ENCODE assay signal across 1 mouse cellular context in genomic region chr19:6047154-6047898, GRCm38 (mm10).
TF ChIP-seq lines count a peak whose summit lies in the region.

No protein-coding gene starts in this region.

TF ChIP-seq in MEL, 35 proteins besides CTCF, POLR2A, EP300 and RAD21:
- TF ChIP-seq ELF1 (IDR thresholded peaks at IDR 0.05; ENCODE audit: low read depth, low read length): no peak
- no peak for TF ChIP-seq SIN3A (IDR thresholded peaks at IDR 0.05; ENCODE audit: low read length)
- TF ChIP-seq TAL1 (IDR thresholded peaks at IDR 0.05; ENCODE audit: low read length): no peak
- no peak for TF ChIP-seq BHLHE40 (IDR thresholded peaks at IDR 0.05; ENCODE audit: borderline replicate concordance, low read depth, low read length)
- TF ChIP-seq KAT2A (conservative IDR thresholded peaks at IDR 0.05; ENCODE audit: low read depth, low read length): no peak
- no peak for TF ChIP-seq MYB (IDR thresholded peaks at IDR 0.05; ENCODE audit: low read depth, low read length)
- 0 out of 2 replicates have a peak, but pooled peaks have one; percentile 14 for TF ChIP-seq MAX (IDR thresholded peaks at IDR 0.05; ENCODE audit: low read length)
- no peak for TF ChIP-seq MYC (IDR thresholded peaks at IDR 0.05; ENCODE audit: low read depth, low read length)
- no peak for TF ChIP-seq SMC3 (IDR thresholded peaks at IDR 0.05; ENCODE audit: low read depth, low read length)
- no peak for TF ChIP-seq MAZ (IDR thresholded peaks at IDR 0.05; ENCODE audit: low read depth, low read length)
- TF ChIP-seq NELFE (IDR thresholded peaks at IDR 0.05; ENCODE audit: low read depth, low read length): no peak
- TF ChIP-seq ETS1 (IDR thresholded peaks at IDR 0.05; ENCODE audit: low read depth, low read length): no peak
- TF ChIP-seq JUND (IDR thresholded peaks at IDR 0.05; ENCODE audit: low read depth, low read length): no peak
- no peak for TF ChIP-seq MAFK (IDR thresholded peaks at IDR 0.05; ENCODE audit: borderline replicate concordance, low read depth, low read length)
- no peak for TF ChIP-seq CHD2 (IDR thresholded peaks at IDR 0.05; ENCODE audit: low read length)
- TF ChIP-seq RCOR1 (IDR thresholded peaks at IDR 0.05; ENCODE audit: low read depth, low read length): no peak
- no peak for TF ChIP-seq MEF2A (IDR thresholded peaks at IDR 0.05; ENCODE audit: extremely low read depth, insufficient replicate concordance, low read depth, low read length, poor library complexity, severe bottlenecking)
- TF ChIP-seq POLR2AphosphoS2 (IDR thresholded peaks at IDR 0.05; ENCODE audit: low read length): peak; percentile 45; the same call in 1 of the 2 replicates
TF ChIP-seq in MEL: peak in this region for 2.
